Mouse (Mus musculus) cortical plate, adult 2 months (tissue): Measurements from ENCODE around the gene Zfp560. TPM values are rescaled to one million over a fixed set of nuclear protein-coding genes. Genes with fewer than 3 reads are reported as not detected.

Experiments
- H3K27ac ChIP-seq: fragments of 200-500 bp; 2 replicates; pipeline ENCODE4 v1.5.1; 2012; ENCODE audit warnings: low read length, control low read depth, inconsistent platforms; ENCODE audit not compliant: insufficient read depth
- H3K4me1 ChIP-seq: fragments of 200-500 bp; 2 replicates; pipeline ENCODE4 v1.6.1; 2011; ENCODE audit warnings: low read length; ENCODE audit not compliant: control insufficient read depth, insufficient read depth
- H3K4me3 ChIP-seq: fragments of 200-500 bp; 2 replicates; pipeline ENCODE4 v1.5.1; 2011; ENCODE audit warnings: mild to moderate bottlenecking, low read length, control low read depth; ENCODE audit not compliant: insufficient read depth
- CTCF ChIP-seq: fragments of 200-500 bp; IDR thresholded peaks from 2 replicates; pipeline ENCODE4 v1.5.1; 2011; ENCODE audit warnings: mild to moderate bottlenecking, control low read depth, low read length; ENCODE audit not compliant: insufficient read depth; ENCODE audit errors: extremely low read depth
- POLR2A ChIP-seq: fragments of 200-500 bp; IDR thresholded peaks from 2 replicates; pipeline ENCODE4 v1.6.1; 2011; ENCODE audit warnings: mild to moderate bottlenecking, low read length, control low read depth; ENCODE audit not compliant: insufficient read depth; ENCODE audit errors: extremely low read depth
- polyA plus RNA-seq: library from polyadenylated mRNA; depleted of rRNA; stranded (reverse); fragments of >200 nt; gene quantifications from 2 replicates; pipeline ENCODE4 v1.2.3, GENCODE M21; 2012; rRNA removed

Gene Zfp560
- polyA plus RNA-seq = 20.9 and 23.6 TPM in 2 replicates

- H3K27ac ChIP-seq = no peak within 1 kb of the TSS; the same call in 1 of the 2 replicates
- peaks cover 2% of the 10 kb centered on the region; the same call in 1 of the 2 replicates for H3K4me1 ChIP-seq
- TF ChIP-seq POLR2A (peak; percentile 53; the same call in 1 of the 2 replicates), CTCF (peak; percentile 23; the same call in 1 of the 2 replicates)
- H3K4me3 ChIP-seq = peak within 1 kb of the TSS; percentile 72
These were observed at the start of gene Zfp560 for GRCm38 (mm10) chr9:20384532-20385342. Gene Zfp560, minus strand, starts transcription at chr9:20385177.

DNA sequence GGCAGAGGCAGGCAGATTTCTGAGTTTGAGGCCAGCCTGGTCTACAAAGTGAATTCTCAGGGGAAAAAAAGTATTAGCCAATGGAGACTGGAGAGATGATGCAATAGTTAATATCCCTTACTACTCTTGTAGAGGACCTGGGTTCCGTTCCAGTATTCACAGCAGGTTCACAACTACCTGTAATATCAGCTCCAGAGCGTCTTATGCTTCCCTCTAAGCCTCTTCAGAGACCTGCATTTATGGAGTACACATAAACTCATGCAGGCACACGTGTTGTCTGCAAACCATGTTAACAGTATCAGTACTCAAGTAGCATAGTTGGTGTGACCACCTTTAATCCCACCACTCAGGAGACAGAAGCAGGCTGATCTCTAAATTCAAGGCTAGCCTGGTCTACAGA lies 45.0 kb upstream of the Zfp560 start:
- TF ChIP-seq POLR2A = no peak
- no peak for TF ChIP-seq CTCF
- Histone ChIP-seq H3K4me1 (no peaks in the 10 kb centered on the region), H3K27ac (no peak overlapping the region), H3K4me3 (no peak overlapping the region)

GRCm38 (mm10) chr9:20411460-20411859 lies 26.5 kb upstream of the Zfp560 start:
- no peak overlapping the region for H3K4me3 ChIP-seq
- no peak overlapping the region for H3K27ac ChIP-seq
- H3K4me1 ChIP-seq = no peaks in the 10 kb centered on the region
- TF ChIP-seq POLR2A (no peak), CTCF (no peak)

GRCm38 (mm10) chr9:20409319-20409718 lies 24.3 kb upstream of the Zfp560 start:
- TF ChIP-seq CTCF = no peak
- no peak for TF ChIP-seq POLR2A

DNA sequence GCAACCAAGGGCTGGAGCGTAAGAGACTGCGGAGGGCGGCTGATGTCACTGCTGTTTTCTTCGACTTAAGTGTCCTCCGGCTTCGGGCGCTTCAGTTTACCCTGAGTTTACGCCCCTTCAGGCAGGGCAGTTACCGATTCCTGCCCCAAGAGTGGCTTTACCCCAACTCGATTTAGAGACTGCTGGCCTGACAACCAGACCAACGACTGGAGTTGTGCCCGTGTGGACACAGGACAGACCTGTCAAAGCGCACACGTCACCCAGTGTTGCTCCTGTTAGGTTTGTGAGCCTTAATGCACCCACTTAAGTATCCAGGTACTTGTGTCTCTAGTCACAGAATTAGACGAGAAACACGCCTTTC lies 346 bp upstream of the Zfp560 start:
- Histone ChIP-seq H3K27ac (no peak overlapping the region), H3K4me3 (peak overlapping the region; percentile 72), H3K4me1 (peaks cover 2% of the 10 kb centered on the region; the same call in 1 of the 2 replicates)
- TF ChIP-seq POLR2A = no peak
- TF ChIP-seq CTCF = no peak

More at GRCm38 (mm10) chr9:20409319-20409718, 24.3 kb upstream of the Zfp560 start:
- no peak overlapping the region for H3K27ac ChIP-seq
- H3K4me3 ChIP-seq = no peak overlapping the region
- H3K4me1 ChIP-seq = no peaks in the 10 kb centered on the region

DNA sequence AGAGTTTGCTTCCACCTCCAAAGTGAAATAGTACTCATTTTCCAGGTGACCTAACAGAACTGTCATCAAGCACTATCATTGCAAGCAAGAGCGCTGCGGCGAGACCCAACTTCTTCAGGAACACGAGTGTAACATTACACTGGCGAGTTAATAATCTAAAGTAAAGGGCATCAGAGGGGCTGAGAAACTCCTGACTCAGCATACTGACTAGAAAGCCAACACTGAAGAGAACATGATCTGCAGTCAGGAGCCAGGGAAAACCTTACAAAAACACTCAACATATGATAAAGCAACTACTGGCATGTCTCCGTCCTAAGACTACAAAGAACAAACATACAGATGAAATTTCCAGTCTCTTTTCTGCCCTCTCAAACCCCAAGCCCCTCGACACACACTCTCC lies 1.3 kb downstream of the Zfp560 start:
- TF ChIP-seq CTCF (no peak), POLR2A (no peak)
- Histone ChIP-seq H3K4me1 (peaks cover 2% of the 10 kb centered on the region; the same call in 1 of the 2 replicates), H3K27ac (no peak overlapping the region), H3K4me3 (no peak overlapping the region)

GRCm38 (mm10) chr9:20374712-20375111 lies 10.3 kb downstream of the Zfp560 start:
- Histone ChIP-seq H3K27ac (no peak overlapping the region), H3K4me1 (no peaks in the 10 kb centered on the region), H3K4me3 (no peak overlapping the region)
- no peak for TF ChIP-seq POLR2A
- TF ChIP-seq CTCF = no peak

- no peak for TF ChIP-seq CTCF
- no peak for TF ChIP-seq POLR2A
- Histone ChIP-seq H3K4me1 (no peaks in the 10 kb centered on the region), H3K27ac (no peak overlapping the region)
These were observed 17.7 kb downstream of the Zfp560 start for GRCm38 (mm10) chr9:20367311-20367710.

DNA sequence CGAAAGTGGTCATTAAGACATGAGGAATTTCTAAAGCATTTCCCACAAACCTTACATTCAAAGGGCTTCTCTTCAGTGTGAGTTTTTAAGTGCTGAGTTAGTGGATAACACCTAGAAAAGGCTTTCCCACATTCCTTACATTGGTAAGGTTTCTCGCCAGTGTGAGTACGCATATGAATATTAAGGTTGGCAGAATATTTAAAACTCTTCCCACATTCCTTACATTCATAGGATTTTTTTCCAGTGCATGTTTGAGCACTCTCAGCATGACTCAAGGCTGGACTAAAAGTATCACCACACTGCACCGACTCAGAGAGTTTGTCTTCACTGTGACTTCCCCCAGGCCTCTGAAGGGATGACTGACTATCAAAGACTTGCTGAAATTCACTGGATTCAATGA lies 36.5 kb downstream of the Zfp560 start:
- no peak for TF ChIP-seq POLR2A
- Histone ChIP-seq H3K27ac (no peak overlapping the region), H3K4me1 (no peaks in the 10 kb centered on the region), H3K4me3 (no peak overlapping the region)

More at GRCm38 (mm10) chr9:20367311-20367710, 17.7 kb downstream of the Zfp560 start:
- no peak overlapping the region for H3K4me3 ChIP-seq

DNA sequence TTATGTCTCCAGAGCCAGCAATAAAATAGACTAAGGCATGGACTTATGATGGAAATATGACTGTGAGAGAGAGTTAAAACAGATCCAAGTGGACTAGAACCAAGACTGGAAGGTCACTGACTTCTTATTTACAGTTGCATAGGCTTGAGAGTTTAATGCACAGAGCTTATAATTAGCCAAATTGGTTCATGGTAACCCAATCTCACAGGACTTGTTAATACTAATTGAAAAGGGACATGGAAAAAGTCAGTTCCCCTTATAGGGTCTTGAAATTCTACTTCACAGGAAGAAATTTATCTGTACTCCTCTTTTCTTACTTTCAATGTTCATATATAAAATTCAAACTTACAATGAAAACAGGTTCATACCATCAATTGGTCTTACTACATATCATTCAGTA lies 49.0 kb downstream of the Zfp560 start, which contains the start of gene Olfr18:
Olfr18 (minus strand) TSS at position 101 of the 400 bp plus-strand sequence.
- no peak within 1 kb of the TSS for H3K4me3 ChIP-seq
- H3K27ac ChIP-seq = no peak within 1 kb of the TSS
- no peaks in the 10 kb centered on the region for H3K4me1 ChIP-seq
- no peak for TF ChIP-seq POLR2A
- no peak for TF ChIP-seq CTCF
